Mouse (Mus musculus) myocyte (in vitro differentiated cells): ENCODE data around the gene Scfd2.

Experiments used
- CEBPB ChIP-seq: IDR thresholded peaks from 2 replicates; pipeline ENCODE4 v1.6.1; 2011; ENCODE audit warnings: mild to moderate bottlenecking, moderate library complexity; ENCODE audit not compliant: poor library complexity, insufficient read depth, severe bottlenecking
- E2F4 ChIP-seq: IDR thresholded peaks from one replicate; pipeline ENCODE4 v1.6.1; 2011; ENCODE audit warnings: mild to moderate bottlenecking, control low read depth, moderate library complexity; ENCODE audit not compliant: insufficient read depth
- MAX ChIP-seq: IDR thresholded peaks from one replicate; pipeline ENCODE4 v1.6.1; 2011; ENCODE audit warnings: low read depth, mild to moderate bottlenecking, control low read depth
- MYOD1 ChIP-seq, 3 experiments: IDR thresholded peaks; one replicate each; pipeline ENCODE4 v1.6.1; 2011; ENCODE audit warnings: control low read depth in 2 of 3, low read depth in 2 of 3, mild to moderate bottlenecking in 2 of 3, moderate library complexity in 1 of 3; ENCODE audit not compliant: insufficient read length in 2 of 3, control insufficient read depth in 1 of 3
- MYOG ChIP-seq, 3 experiments: IDR thresholded peaks; one replicate each; pipeline ENCODE4 v1.6.1; 2011; ENCODE audit warnings: control low read depth in 2 of 3, low read depth in 2 of 3, mild to moderate bottlenecking in 2 of 3; ENCODE audit not compliant: insufficient read length in 2 of 3, control insufficient read depth in 1 of 3, insufficient read depth in 1 of 3
- POLR2A ChIP-seq: IDR thresholded peaks from one replicate; pipeline ENCODE4 v1.6.1; 2011; ENCODE audit warnings: low read depth, mild to moderate bottlenecking, control low read depth, moderate library complexity; ENCODE audit not compliant: insufficient read length
- REST ChIP-seq: IDR thresholded peaks from one replicate; pipeline ENCODE4 v1.6.1; 2011; ENCODE audit warnings: mild to moderate bottlenecking, control low read depth, moderate library complexity; ENCODE audit not compliant: insufficient read depth, insufficient read length
- SRF ChIP-seq: IDR thresholded peaks from one replicate; pipeline ENCODE4 v1.6.1; 2011; ENCODE audit warnings: low read depth; ENCODE audit not compliant: control insufficient read depth, insufficient read length
- USF1 ChIP-seq: IDR thresholded peaks from one replicate; pipeline ENCODE4 v1.6.1; 2011; ENCODE audit warnings: low read depth, mild to moderate bottlenecking, control low read depth, moderate library complexity

- TF ChIP-seq USF1 (no peak), CEBPB (no peak), E2F4 (no peak), MYOD1 (IDR thresholded peaks at IDR 0.05; ENCODE audit: control insufficient read depth in 1 of 3, insufficient read length in 2 of 3, low read depth in 2 of 3) (no peak), MYOG (IDR thresholded peaks at IDR 0.05; ENCODE audit: control insufficient read depth in 1 of 3, insufficient read depth in 1 of 3, insufficient read length in 2 of 3, low read depth in 2 of 3) (no peak), REST (no peak), POLR2A (no peak), SRF (no peak), MAX (no peak)
Measured at GRCm38 (mm10) chr5:74307242-74307641, 224.3 kb downstream of the Scfd2 start.
